Mouse (Mus musculus) brown adipose tissue, adult 24 weeks (tissue): ENCODE data around the gene Ifitm2. TPM values are rescaled to one million over a fixed set of nuclear protein-coding genes. Genes with fewer than 3 reads are reported as not detected.

Experiments
- H3K27ac ChIP-seq: fragments of 200-500 bp; replicated peaks from 2 replicates; pipeline ENCODE4 v1.5.1; 2012; ENCODE audit warnings: low read depth, mild to moderate bottlenecking, low read length
- H3K4me1 ChIP-seq: fragments of 200-500 bp; 2 replicates; pipeline ENCODE4 v1.6.1; 2012; ENCODE audit warnings: low read length, mixed read lengths; ENCODE audit not compliant: control insufficient read depth, insufficient read depth, insufficient read length
- H3K4me3 ChIP-seq: fragments of 200-500 bp; 2 replicates; pipeline ENCODE4 v1.5.1; 2012; ENCODE audit warnings: low read depth, mild to moderate bottlenecking, low read length, moderate library complexity; ENCODE audit not compliant: insufficient read depth
- polyA plus RNA-seq: library from polyadenylated mRNA; stranded (reverse); fragments of >200 nt; gene quantifications from 2 replicates; pipeline ENCODE4 v1.2.4, GENCODE M21; 2012; ENCODE audit not compliant: missing spikeins, insufficient read depth, insufficient read length

The Ifitm2 gene
- polyA plus RNA-seq, 1 experiment, result 274 TPM

DNA sequence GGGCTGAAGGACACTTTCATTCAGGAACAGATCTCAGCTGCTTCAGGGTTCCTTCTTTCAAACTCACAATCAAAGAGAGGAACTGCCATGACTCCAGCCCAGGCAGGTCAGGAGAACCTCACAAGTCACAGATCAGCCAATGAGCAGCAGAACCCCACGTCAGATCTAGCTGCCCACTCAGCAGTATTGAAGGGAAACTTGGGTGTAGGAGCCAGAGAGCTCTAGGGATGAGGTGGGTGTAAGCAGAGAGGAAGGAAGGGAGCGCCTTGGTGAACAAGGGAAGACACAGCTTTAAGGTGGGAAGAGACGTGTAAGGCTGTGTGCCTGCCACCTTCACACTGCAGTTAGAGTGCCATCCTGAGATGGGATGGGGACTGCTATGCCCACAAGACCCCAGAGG, 43.5 kb downstream of the Ifitm2 start:
- no peaks in the 10 kb centered on the region for H3K4me1 ChIP-seq
- H3K27ac ChIP-seq, result no peak overlapping the region
- H3K4me3 ChIP-seq, result no peak overlapping the region

GRCm38 (mm10) chr7:140908634-140909107, 47.1 kb downstream of the Ifitm2 start:
- Histone ChIP-seq H3K4me3 (peak overlapping the region; percentile 48), H3K4me1 (no peaks in the 10 kb centered on the region), H3K27ac (no peak overlapping the region)

- no peak overlapping the region for H3K27ac ChIP-seq
- H3K4me1 ChIP-seq, result no peaks in the 10 kb centered on the region
- H3K4me3 ChIP-seq, result no peak overlapping the region
Measured at GRCm38 (mm10) chr7:140908181-140908580, 47.6 kb downstream of the Ifitm2 start.

DNA sequence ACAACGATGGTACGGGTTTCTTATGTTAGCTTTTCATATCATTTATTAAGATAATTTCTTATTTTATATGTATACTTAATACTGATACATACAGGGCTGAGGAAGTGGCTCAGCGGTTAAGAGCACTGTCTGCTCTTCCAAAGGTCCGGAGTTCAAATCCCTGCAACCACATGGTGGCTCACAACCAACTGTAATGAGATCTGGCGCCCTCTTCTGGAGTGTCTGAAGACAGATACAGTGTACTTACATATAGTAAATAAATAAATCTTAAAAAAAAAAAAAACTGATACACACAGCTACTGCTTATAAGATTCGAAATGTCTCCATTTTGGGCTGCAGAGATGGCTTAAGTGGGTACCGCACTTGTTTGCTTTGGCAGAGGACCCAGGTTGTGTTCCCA, 48.1 kb downstream of the Ifitm2 start:
- H3K27ac ChIP-seq, result no peak overlapping the region
- no peaks in the 10 kb centered on the region for H3K4me1 ChIP-seq
- H3K4me3 ChIP-seq, result no peak overlapping the region

DNA sequence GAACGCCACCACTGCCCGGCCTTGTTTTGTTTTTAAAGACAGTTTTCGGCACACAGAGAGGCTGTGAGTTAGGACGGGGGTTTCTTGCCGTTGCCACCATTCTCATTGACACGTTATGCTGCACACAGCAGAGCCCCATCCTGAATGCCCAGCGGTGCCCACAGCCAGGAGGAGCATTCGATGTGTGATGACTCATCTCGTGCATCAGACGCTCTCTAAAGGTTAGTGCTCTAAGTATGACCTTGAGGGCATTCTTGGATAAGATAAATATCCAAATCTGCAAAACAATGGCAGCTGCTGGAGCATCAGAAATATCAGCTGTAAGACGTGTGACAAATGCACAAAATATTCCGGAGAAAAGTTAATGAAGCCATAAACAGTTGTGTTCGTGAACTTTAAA, 48.7 kb downstream of the Ifitm2 start:
- Histone ChIP-seq H3K4me1 (no peaks in the 10 kb centered on the region), H3K4me3 (no peak overlapping the region), H3K27ac (no peak overlapping the region)

DNA sequence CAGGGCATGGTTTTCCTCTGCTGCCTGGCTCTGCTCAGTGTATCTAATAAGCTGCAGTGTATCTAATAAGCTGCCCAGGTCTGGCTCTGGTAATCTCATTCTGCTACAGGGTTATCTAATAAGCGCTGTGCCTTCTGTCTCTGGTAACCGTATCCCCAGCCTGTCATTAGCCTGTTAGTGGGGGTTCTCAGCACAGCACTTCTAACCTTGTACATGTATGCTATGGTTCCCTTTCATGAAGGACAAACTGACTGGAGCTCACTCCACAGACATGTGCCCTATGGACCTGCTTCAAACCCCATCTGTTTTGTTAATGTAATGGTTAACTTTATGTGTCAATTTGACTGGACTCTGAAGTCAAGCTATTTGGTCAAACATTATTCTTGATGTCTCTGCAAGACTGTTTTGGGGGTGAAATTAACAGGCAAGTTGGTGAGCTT, 50.1 kb downstream of the Ifitm2 start:
- H3K4me1 ChIP-seq, result peaks cover 11% of the 10 kb centered on the region
- H3K27ac ChIP-seq, result no peak overlapping the region
- no peak overlapping the region for H3K4me3 ChIP-seq

Other genes starting within 250 kb of the Ifitm2 start
- gene Cyp2e1, start 192.2 kb downstream of the Ifitm2 start, polyA plus RNA-seq, result 52.3 and 66.9 TPM in 2 replicates
- gene Syce1, start 168.1 kb downstream of the Ifitm2 start, polyA plus RNA-seq, result 1.0 TPM in 1 of 2 replicates, not detected in the other
- gene Zfp941, start 133.8 kb downstream of the Ifitm2 start, polyA plus RNA-seq, result not detected in 2 replicates
- gene Urah, start 121.0 kb downstream of the Ifitm2 start, polyA plus RNA-seq, result 2.3 TPM in 1 of 2 replicates, not detected in the other
- not detected in 2 replicates for gene Scgb1c1, start 110.4 kb downstream of the Ifitm2 start, polyA plus RNA-seq
- gene Odf3, start 108.2 kb downstream of the Ifitm2 start, polyA plus RNA-seq, result not detected in 2 replicates
- gene Gm45785, start 99.7 kb downstream of the Ifitm2 start, polyA plus RNA-seq, result not detected in 2 replicates
- gene Ric8a, start 99.0 kb downstream of the Ifitm2 start, polyA plus RNA-seq, result 14.4 and 15.5 TPM in 2 replicates
- gene Bet1l, start 98.4 kb downstream of the Ifitm2 start, polyA plus RNA-seq, result 43.9 and 49.2 TPM in 2 replicates
- 108 and 110 TPM in 2 replicates for gene Psmd13, start 74.0 kb downstream of the Ifitm2 start, polyA plus RNA-seq
- 77.2 and 79.1 TPM in 2 replicates for gene Sirt3, start 73.7 kb downstream of the Ifitm2 start, polyA plus RNA-seq
- 8,049 and 8,538 TPM in 2 replicates for gene Cox8b, start 55.5 kb downstream of the Ifitm2 start, polyA plus RNA-seq
- gene Nlrp6, start 35.1 kb downstream of the Ifitm2 start, polyA plus RNA-seq, result not detected in 2 replicates
- 7.1 and 8.7 TPM in 2 replicates for gene Pgghg, start 14.6 kb downstream of the Ifitm2 start, polyA plus RNA-seq
- not detected in 2 replicates for gene Ifitm5, start 5.7 kb downstream of the Ifitm2 start, polyA plus RNA-seq
- not detected in 2 replicates for gene Gm45717, start 50 bp downstream of the Ifitm2 start, polyA plus RNA-seq
- gene Ifitm1, start 11.2 kb upstream of the Ifitm2 start, polyA plus RNA-seq, result not detected in 2 replicates
- gene Ifitm3, start 54.8 kb upstream of the Ifitm2 start, polyA plus RNA-seq, result 117 and 134 TPM in 2 replicates
- 2.1 TPM in 1 of 2 replicates, not detected in the other for gene Ifitm6, start 61.9 kb upstream of the Ifitm2 start, polyA plus RNA-seq
- gene Gm17387, start 73.1 kb upstream of the Ifitm2 start, polyA plus RNA-seq, result not detected in 2 replicates
- gene B4galnt4, start 105.1 kb upstream of the Ifitm2 start, polyA plus RNA-seq, result not detected in 2 replicates
- 1.6 TPM in 1 of 2 replicates, not detected in the other for gene Pkp3, start 122.2 kb upstream of the Ifitm2 start, polyA plus RNA-seq
- 1.1 and 2.9 TPM in 2 replicates for gene Sigirr, start 144.6 kb upstream of the Ifitm2 start, polyA plus RNA-seq
- gene Ano9, start 161.8 kb upstream of the Ifitm2 start, polyA plus RNA-seq, result not detected in 2 replicates
- gene Ptdss2, start 166.4 kb upstream of the Ifitm2 start, polyA plus RNA-seq, result 27.0 and 49.5 TPM in 2 replicates
- 49.5 and 67.9 TPM in 2 replicates for gene Rnh1, start 216.9 kb upstream of the Ifitm2 start, polyA plus RNA-seq
- gene Hras, start 238.0 kb upstream of the Ifitm2 start, polyA plus RNA-seq, result 72.6 and 86.6 TPM in 2 replicates
- gene Lrrc56, start 238.2 kb upstream of the Ifitm2 start, polyA plus RNA-seq, result 3.4 and 5.8 TPM in 2 replicates